12 mouse cellular contexts compared by ENCODE assay signal in the genomic region with DNA sequence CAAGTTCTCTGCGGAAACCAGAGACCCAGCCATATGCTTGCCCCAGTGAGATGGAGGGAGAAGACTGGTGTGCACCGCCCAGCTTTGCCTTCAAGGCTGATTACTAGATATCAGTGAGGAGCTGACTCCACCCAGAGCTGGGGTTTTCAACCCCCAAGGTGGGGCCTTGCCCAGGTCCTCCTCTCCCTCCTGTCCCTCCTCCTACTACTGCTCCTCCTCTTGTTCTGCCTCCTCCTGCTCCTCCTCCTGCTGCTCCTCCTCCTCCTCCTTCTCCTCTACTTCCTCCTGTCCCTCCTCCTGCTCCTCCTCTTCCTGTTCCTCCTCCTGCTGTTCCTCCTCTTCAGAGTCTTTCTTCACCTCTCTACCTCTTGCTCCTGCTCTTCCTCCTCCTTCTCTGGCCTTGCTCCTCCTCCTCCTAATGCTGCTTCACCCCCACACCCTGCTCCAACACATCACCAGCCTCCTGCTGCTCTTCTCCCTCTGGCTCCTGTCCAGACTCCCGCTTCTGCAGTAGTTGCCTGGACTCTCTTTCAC. TPM values are rescaled to one million over a fixed set of nuclear protein-coding genes. Genes with fewer than 3 reads are reported as not detected.
DNase-seq lines count a peak whose midpoint lies in the region; ATAC-seq and TF ChIP-seq lines count a peak whose summit lies in the region.
"Had no signal": no experiment of that assay in that cellular context is flagged by ENCODE, and none has a peak within 500 bp of the region (broad histone marks: within the 10 kb centered on the region; RNA-seq: fewer than 3 reads in every experiment).

No protein-coding gene starts in this region.

- H3K4me2 ChIP-seq in liver, embryonic 16.5 days (ENCODE audit: low read depth, low read length): no peak overlapping the region
- H3K4me2 ChIP-seq: neural tube, embryonic 12.5 days had no signal

- no peak overlapping the region for H3K27ac ChIP-seq in ES-E14 (ENCODE audit: insufficient read depth, low read depth, low read length, poor library complexity, severe bottlenecking)
- no peak overlapping the region for H3K27ac ChIP-seq in liver, embryonic 16.5 days (ENCODE audit: low read length)
- H3K27ac ChIP-seq: heart, embryonic 10.5 days; left cerebral cortex, adult 2 months; neural tube, embryonic 12.5 days had no signal

- H3K9ac ChIP-seq in ES-E14 (ENCODE audit: insufficient read depth, low read depth, low read length, poor library complexity, severe bottlenecking): peak overlapping the region; percentile 43; the same call in 1 of the 2 replicates
- no peak overlapping the region for H3K9ac ChIP-seq in liver, embryonic 16.5 days (ENCODE audit: low read depth, low read length)
- H3K9ac ChIP-seq: neural tube, embryonic 12.5 days had no signal

- peak; percentile 53 for ATAC-seq in liver, embryonic 16.5 days (ENCODE audit: low read depth)

- no peaks in the 10 kb centered on the region for H3K36me3 ChIP-seq in ES-E14 (ENCODE audit: control insufficient read depth, insufficient read depth, low read length, poor library complexity, severe bottlenecking)
- H3K36me3 ChIP-seq in liver, embryonic 16.5 days (ENCODE audit: control insufficient read depth, insufficient read depth): no peaks in the 10 kb centered on the region
- H3K36me3 ChIP-seq: heart, embryonic 10.5 days; neural tube, embryonic 12.5 days had no signal

- H3K9me3 ChIP-seq in ES-E14 (ENCODE audit: control insufficient read depth, insufficient read depth, low read depth, low read length): no peaks in the 10 kb centered on the region
- no peaks in the 10 kb centered on the region for H3K9me3 ChIP-seq in liver, embryonic 16.5 days (replicated peaks; ENCODE audit: control insufficient read depth, low read length)
- H3K9me3 ChIP-seq: heart, embryonic 10.5 days; neural tube, embryonic 12.5 days had no signal

- H3K4me3 ChIP-seq in ES-E14 (ENCODE audit: insufficient read depth in 1 of 2, low read depth in 1 of 2, low read length in 2 of 2, poor library complexity in 1 of 2, severe bottlenecking in 1 of 2): peak overlapping the region in 1 of 2 experiments; percentile 35; a peak in 2 of 4 replicates
- no peak overlapping the region for H3K4me3 ChIP-seq in liver, embryonic 16.5 days (ENCODE audit: low read depth, low read length)
- H3K4me3 ChIP-seq: heart, embryonic 10.5 days; left cerebral cortex, adult 2 months; neural tube, embryonic 12.5 days had no signal

- 45% methylated on average over 3 of the region's 3 CpGs for WGBS in liver, embryonic 16.5 days (ENCODE audit: insufficient replicate concordance)

- in situ Hi-C loops in ES-E14 (cut with MboI; ENCODE audit: low sequenced_read_pairs in 2 of 2, unreplicated experiment in 2 of 2): no loop called here

- H3K27me3 ChIP-seq in liver, embryonic 16.5 days (ENCODE audit: control insufficient read depth, insufficient read depth, low read depth, low read length): no peaks in the 10 kb centered on the region
- H3K27me3 ChIP-seq: neural tube, embryonic 12.5 days had no signal

- DNase-seq in cerebellum, postnatal 10 days: peak; percentile 13 to 30
- no peak for DNase-seq in cerebellum, adult 18-20 months
- no peak for DNase-seq in ES-E14 (ENCODE audit: low read depth, low spot score)
- peak; percentile 55 for DNase-seq in kidney, adult 18-20 months
- no peak for DNase-seq in embryo, embryonic 10 days (ENCODE audit: low spot score)
- DNase-seq in cerebellum, adult 9-11 months: no peak
- DNase-seq in urinary bladder, adult 2 months (ENCODE audit: low spot score): no peak

- peaks cover 7 to 19% of the 10 kb centered on the region in 2 experiments for H3K4me1 ChIP-seq in ES-E14 (ENCODE audit: control insufficient read depth in 2 of 2, insufficient read depth in 2 of 2, low read length in 2 of 2, poor library complexity in 1 of 2)
- H3K4me1 ChIP-seq in liver, embryonic 16.5 days (ENCODE audit: control insufficient read depth, low read depth, low read length): peaks cover 12% of the 10 kb centered on the region
- H3K4me1 ChIP-seq: neural tube, embryonic 12.5 days had no signal

TF ChIP-seq in ES-E14, 5 proteins besides CTCF, POLR2A, EP300 and RAD21:
- TF ChIP-seq CHD2 (IDR thresholded peaks at IDR 0.05; ENCODE audit: low read depth, low read length): no peak
- TF ChIP-seq HCFC1 (IDR thresholded peaks at IDR 0.05; ENCODE audit: borderline replicate concordance, insufficient read depth, low read length): no peak
- no peak for TF ChIP-seq MAFK (IDR thresholded peaks at IDR 0.05; ENCODE audit: insufficient read depth, low read depth, low read length)
- TF ChIP-seq ZNF384 (IDR thresholded peaks at IDR 0.05; ENCODE audit: low read depth, low read length): no peak
- no peak for TF ChIP-seq ZC3H11A (IDR thresholded peaks at IDR 0.05; ENCODE audit: borderline replicate concordance, low read depth, low read length)

RNA-seq across cellular contexts. Expression of a gene that starts 9.4 kb away (rescaled TPM):
- not detected in 2 replicates for total RNA-seq in ES-E14 (2012; rRNA removed)
- polyA plus RNA-seq in liver, embryonic 16.5 days (2015; fragmentation: Nextera tagmentation; extraction: Ambion mirVana): 20.8 and 33.3 TPM in 2 replicates
- polyA plus RNA-seq in urinary bladder, adult 2 months (2012; rRNA removed): 0.10 TPM in 1 of 2 replicates, not detected in the other
- total RNA-seq: left cerebral cortex, adult 2 months had no signal
- polyA plus RNA-seq: embryonic facial prominence, embryonic 14.5 days; heart, embryonic 10.5 days; neural tube, embryonic 12.5 days had no signal

RNA-seq across cellular contexts. Expression of a gene that starts 12.9 kb away (rescaled TPM):
- total RNA-seq in ES-E14 (2012; rRNA removed): 0.26 TPM in 1 of 2 replicates, not detected in the other
- 0.45 and 0.54 TPM in 2 replicates for polyA plus RNA-seq in liver, embryonic 16.5 days (2015; fragmentation: Nextera tagmentation; extraction: Ambion mirVana)
- polyA plus RNA-seq in urinary bladder, adult 2 months (2012; rRNA removed): not detected in 2 replicates
- total RNA-seq: left cerebral cortex, adult 2 months had no signal
- polyA plus RNA-seq: embryonic facial prominence, embryonic 14.5 days; heart, embryonic 10.5 days; neural tube, embryonic 12.5 days had no signal

RNA-seq across cellular contexts. Expression of a gene that starts 19.1 kb away (rescaled TPM):
- total RNA-seq in ES-E14 (2012; rRNA removed): 0.27 TPM in 1 of 2 replicates, not detected in the other
- polyA plus RNA-seq in liver, embryonic 16.5 days (2015; fragmentation: Nextera tagmentation; extraction: Ambion mirVana): not detected in 2 replicates
- 0.07 and 0.24 TPM in 2 replicates for polyA plus RNA-seq in urinary bladder, adult 2 months (2012; rRNA removed)
- total RNA-seq: left cerebral cortex, adult 2 months had no signal
- polyA plus RNA-seq: heart, embryonic 10.5 days; neural tube, embryonic 12.5 days had no signal

RNA-seq across cellular contexts. Expression of a gene that starts 29.5 kb away (rescaled TPM):
- not detected in 2 replicates for total RNA-seq in ES-E14 (2012; rRNA removed)
- 0.11 TPM in 1 of 2 replicates, not detected in the other for polyA plus RNA-seq in liver, embryonic 16.5 days (2015; fragmentation: Nextera tagmentation; extraction: Ambion mirVana)
- not detected in 2 replicates for polyA plus RNA-seq in urinary bladder, adult 2 months (2012; rRNA removed)
- total RNA-seq: left cerebral cortex, adult 2 months had no signal
- polyA plus RNA-seq: embryonic facial prominence, embryonic 14.5 days; heart, embryonic 10.5 days; neural tube, embryonic 12.5 days had no signal

Comparison
In these comparisons a context has a peak if more than half of its experiments do, and no peak if none do; other contexts are left out.
1. DNase-seq: peak in cerebellum, postnatal 10 days (2 of 2) and kidney, adult 18-20 months (single experiment); none in cerebellum, adult 18-20 months (0 of 2), ES-E14 (single experiment), embryo, embryonic 10 days (single experiment), cerebellum, adult 9-11 months (single experiment) and urinary bladder, adult 2 months (single experiment).
2. RNA of a gene that starts 9.4 kb away (polyA plus RNA-seq): 20.8 to 33.3 TPM in liver, embryonic 16.5 days; 0.10 TPM in urinary bladder, adult 2 months; every median in the first group is over 10 times any median in the second.